Mouse (Mus musculus) neural tube, embryonic 14.5 days (tissue): ENCODE measurements around the gene Ina. TPM values are rescaled to one million over a fixed set of nuclear protein-coding genes. Genes with fewer than 3 reads are reported as not detected.

ENCODE experiments used
- ATAC-seq: fragments of 200-750 bp; cut with Nextera tagmentation; 2 replicates; pipeline ENCODE4 v1.8.0; 2017; ENCODE audit warnings: low read depth, mild to moderate bottlenecking, moderate TSS enrichment, moderate library complexity
- H3K27ac ChIP-seq: fragments of 300-500 bp; sonication (generic); 2 replicates; pipeline ENCODE4 v1.5.1; 2014; ENCODE audit warnings: low read depth, mild to moderate bottlenecking, control low read depth, low read length, moderate library complexity, mixed read lengths
- H3K27me3 ChIP-seq: fragments of 300-500 bp; sonication (generic); 2 replicates; pipeline ENCODE4 v1.6.1; 2014; ENCODE audit warnings: low read length; ENCODE audit not compliant: control insufficient read depth, insufficient read depth
- H3K36me3 ChIP-seq: fragments of 300-500 bp; sonication (generic); 2 replicates; pipeline ENCODE4 v1.6.1; 2014; ENCODE audit warnings: low read length, mixed read lengths; ENCODE audit not compliant: control insufficient read depth, insufficient read depth
- H3K4me1 ChIP-seq: fragments of 300-500 bp; sonication (generic); 2 replicates; pipeline ENCODE4 v1.6.1; 2014; ENCODE audit warnings: low read length; ENCODE audit not compliant: control insufficient read depth, insufficient read depth
- H3K4me2 ChIP-seq: fragments of 300-500 bp; sonication (generic); 2 replicates; pipeline ENCODE4 v1.6.1; 2014; ENCODE audit warnings: mild to moderate bottlenecking, low read depth, low read length, control low read depth
- H3K4me3 ChIP-seq: fragments of 300-500 bp; sonication (generic); 2 replicates; pipeline ENCODE4 v1.5.1; 2014; ENCODE audit warnings: low read depth, low read length, control low read depth, mixed read lengths
- H3K9ac ChIP-seq: fragments of 300-500 bp; sonication (generic); replicated peaks from 2 replicates; pipeline ENCODE4 v1.6.1; 2014; ENCODE audit warnings: low read depth, mild to moderate bottlenecking, control low read depth, low read length, mixed read lengths
- H3K9me3 ChIP-seq: fragments of 300-500 bp; sonication (generic); 2 replicates; pipeline ENCODE4 v1.6.1; 2016; ENCODE audit warnings: low read length; ENCODE audit not compliant: control insufficient read depth
- WGBS: fragments of 180-500 bp; shearing (Covaris S2); extraction: QIAGEN DNeasy Blood & Tissue Kit; methylation state at CpG from one replicate; pipeline ENCODE4 v1.1.7; 2014; 5-methylcytosine and 5-hydroxymethylcytosine counted together
- polyA plus RNA-seq: library from polyadenylated mRNA; unstranded; fragments of >200 nt; fragmentation: Nextera tagmentation; extraction: Ambion mirVana; gene quantifications from 2 replicates; pipeline ENCODE4 v1.2.1, GENCODE M21; 2014

Gene Ina
- polyA plus RNA-seq, result 535 and 653 TPM in 2 replicates

- H3K9ac ChIP-seq, result peak within 1 kb of the TSS; percentile 96
- H3K27me3 ChIP-seq, result peaks cover 7% of the 10 kb centered on the region; the same call in 1 of the 2 replicates
- H3K4me2 ChIP-seq, result peak within 1 kb of the TSS; percentile 71
- ATAC-seq, result peak; percentile 92
- WGBS, result under 1% methylated on average over 112 of the region's 124 CpGs
- H3K4me1 ChIP-seq, result peaks cover 2% of the 10 kb centered on the region; the same call in 1 of the 2 replicates
- H3K27ac ChIP-seq, result peak within 1 kb of the TSS; percentile 97
- no peaks in the 10 kb centered on the region for H3K36me3 ChIP-seq
- H3K4me3 ChIP-seq, result peak within 1 kb of the TSS; percentile 68
- H3K9me3 ChIP-seq, result no peaks in the 10 kb centered on the region
Observed at GRCm38 (mm10) chr19:47014447-47015381, at the start of gene Ina, which contains the start of gene Nt5c2. Gene Ina, plus strand, starts transcription at chr19:47014698. Gene Nt5c2, minus strand, starts transcription at chr19:47015153.

- Histone ChIP-seq H3K4me3 (no peak overlapping the region), H3K9ac (no peak overlapping the region), H3K27me3 (no peaks in the 10 kb centered on the region), H3K36me3 (no peaks in the 10 kb centered on the region), H3K9me3 (no peaks in the 10 kb centered on the region), H3K4me1 (peaks cover 4% of the 10 kb centered on the region; the same call in 1 of the 2 replicates), H3K4me2 (no peak overlapping the region), H3K27ac (no peak overlapping the region)
- ATAC-seq, result no peak
Observed at GRCm38 (mm10) chr19:46965496-46965895, 49.0 kb upstream of the Ina start.

GRCm38 (mm10) chr19:46966330-46966729, 48.2 kb upstream of the Ina start:
- Histone ChIP-seq H3K36me3 (no peaks in the 10 kb centered on the region), H3K4me2 (no peak overlapping the region), H3K9me3 (no peaks in the 10 kb centered on the region), H3K9ac (no peak overlapping the region), H3K27ac (no peak overlapping the region), H3K4me1 (peaks cover 3% of the 10 kb centered on the region), H3K27me3 (no peaks in the 10 kb centered on the region), H3K4me3 (no peak overlapping the region)
- 95% methylated on average over 6 of the region's 6 CpGs for WGBS
- no peak for ATAC-seq

GRCm38 (mm10) chr19:46967861-46968260, 46.6 kb upstream of the Ina start:
- H3K9me3 ChIP-seq, result no peaks in the 10 kb centered on the region
- H3K27me3 ChIP-seq, result no peaks in the 10 kb centered on the region
- no peak overlapping the region for H3K4me3 ChIP-seq
- H3K27ac ChIP-seq, result no peak overlapping the region
- ATAC-seq, result no peak
- no peak overlapping the region for H3K4me2 ChIP-seq
- peaks cover 8% of the 10 kb centered on the region for H3K4me1 ChIP-seq
- 43% methylated on average over 4 of the region's 4 CpGs for WGBS
- H3K9ac ChIP-seq, result no peak overlapping the region
- no peaks in the 10 kb centered on the region for H3K36me3 ChIP-seq

GRCm38 (mm10) chr19:46968833-46969232, 45.7 kb upstream of the Ina start:
- ATAC-seq, result no peak
- H3K36me3 ChIP-seq, result no peaks in the 10 kb centered on the region
- WGBS, result 82% methylated on average over 5 of the region's 5 CpGs

GRCm38 (mm10) chr19:46969286-46969985, 45.1 kb upstream of the Ina start:
- 83% methylated on average over 22 of the region's 22 CpGs for WGBS
- H3K36me3 ChIP-seq, result no peaks in the 10 kb centered on the region
- H3K9ac ChIP-seq, result no peak overlapping the region
- no peak overlapping the region for H3K4me3 ChIP-seq
- H3K27me3 ChIP-seq, result no peaks in the 10 kb centered on the region
- H3K9me3 ChIP-seq, result no peaks in the 10 kb centered on the region
- no peak overlapping the region for H3K4me2 ChIP-seq
- no peak overlapping the region for H3K27ac ChIP-seq
- H3K4me1 ChIP-seq, result peaks cover 8% of the 10 kb centered on the region
- ATAC-seq, result no peak

More at GRCm38 (mm10) chr19:46968833-46969232, 45.7 kb upstream of the Ina start:
- Histone ChIP-seq H3K4me1 (peaks cover 8% of the 10 kb centered on the region), H3K27ac (no peak overlapping the region), H3K4me3 (no peak overlapping the region), H3K4me2 (no peak overlapping the region), H3K9ac (no peak overlapping the region), H3K27me3 (no peaks in the 10 kb centered on the region), H3K9me3 (no peaks in the 10 kb centered on the region)

GRCm38 (mm10) chr19:46970121-46970729, 44.3 kb upstream of the Ina start:
- Histone ChIP-seq H3K4me3 (no peak overlapping the region), H3K27me3 (no peaks in the 10 kb centered on the region), H3K9ac (no peak overlapping the region), H3K9me3 (no peaks in the 10 kb centered on the region), H3K36me3 (no peaks in the 10 kb centered on the region), H3K4me1 (peaks cover 8% of the 10 kb centered on the region), H3K4me2 (no peak overlapping the region), H3K27ac (no peak overlapping the region)
- 57% methylated on average over 13 of the region's 13 CpGs for WGBS
- no peak; the same call in 1 of the 2 replicates for ATAC-seq

- no peak overlapping the region for H3K4me3 ChIP-seq
- no peak for ATAC-seq
- peaks cover 8% of the 10 kb centered on the region for H3K4me1 ChIP-seq
- peak overlapping the region; percentile 21; the same call in 1 of the 2 replicates for H3K9ac ChIP-seq
- H3K27me3 ChIP-seq, result no peaks in the 10 kb centered on the region
- H3K27ac ChIP-seq, result peak overlapping the region; percentile 69
- 28% methylated on average over 8 of the region's 8 CpGs for WGBS
- no peaks in the 10 kb centered on the region for H3K36me3 ChIP-seq
- H3K9me3 ChIP-seq, result no peaks in the 10 kb centered on the region
- no peak overlapping the region for H3K4me2 ChIP-seq
Observed at GRCm38 (mm10) chr19:46971051-46971689, 43.3 kb upstream of the Ina start.
